Mouse (Mus musculus): ENCODE measurements at regions not wholly inside any gene's neighbourhood (a gene's known extent, or its start where the extent isn't known, plus 50 kb on each side); places are given as distances from the start of the nearest gene placed in this dataset.

GRCm38 (mm10) chr3:155370716-155371115 is 277.5 kb downstream of the Lrriq3 start:
- Histone ChIP-seq H3K9ac (no peak overlapping the region), H3K4me1 (replicated peaks) (no peaks in the 10 kb centered on the region), H3K36me3 (replicated peaks) (no peaks in the 10 kb centered on the region), H3K4me3 (replicated peaks) (no peak overlapping the region), H3K9me3 (replicated peaks) (no peaks in the 10 kb centered on the region), H3K27me3 (no peaks in the 10 kb centered on the region), H3K4me2 (no peak overlapping the region), H3K27ac (replicated peaks) (no peak overlapping the region)
- no peak for ATAC-seq (ENCODE audit: insufficient read depth)

GRCm38 (mm10) chr3:155373591-155373990 is 280.4 kb downstream of the Lrriq3 start:
- ATAC-seq (ENCODE audit: insufficient read depth), result no peak
- no peak overlapping the region for H3K9ac ChIP-seq
- H3K9me3 ChIP-seq (replicated peaks), result no peaks in the 10 kb centered on the region
- no peak overlapping the region for H3K4me3 ChIP-seq (replicated peaks)
- no peaks in the 10 kb centered on the region for H3K36me3 ChIP-seq (replicated peaks)
- no peaks in the 10 kb centered on the region for H3K4me1 ChIP-seq (replicated peaks)
- H3K27me3 ChIP-seq, result no peaks in the 10 kb centered on the region
- H3K27ac ChIP-seq (replicated peaks), result no peak overlapping the region
- H3K4me2 ChIP-seq, result no peak overlapping the region
- WGBS (ENCODE audit: insufficient replicate concordance), result 65% methylated on average over 1 of the region's 1 CpGs

GRCm38 (mm10) chr3:155381910-155382309 is 288.7 kb downstream of the Lrriq3 start:
- no peak overlapping the region for H3K27ac ChIP-seq (replicated peaks)
- no peak for ATAC-seq (ENCODE audit: insufficient read depth)
- H3K9ac ChIP-seq, result no peak overlapping the region
- H3K4me2 ChIP-seq, result no peak overlapping the region
- no peaks in the 10 kb centered on the region for H3K9me3 ChIP-seq (replicated peaks)
- H3K4me3 ChIP-seq (replicated peaks), result no peak overlapping the region
- WGBS (ENCODE audit: insufficient replicate concordance), result 57% methylated on average over 4 of the region's 4 CpGs
- no peaks in the 10 kb centered on the region for H3K36me3 ChIP-seq (replicated peaks)
- H3K4me1 ChIP-seq (replicated peaks), result no peaks in the 10 kb centered on the region
- no peaks in the 10 kb centered on the region for H3K27me3 ChIP-seq

GRCm38 (mm10) chr3:155382817-155383216 is 289.6 kb downstream of the Lrriq3 start:
- no peaks in the 10 kb centered on the region for H3K4me1 ChIP-seq (replicated peaks)
- no peaks in the 10 kb centered on the region for H3K27me3 ChIP-seq
- no peak overlapping the region for H3K27ac ChIP-seq (replicated peaks)
- H3K36me3 ChIP-seq (replicated peaks), result no peaks in the 10 kb centered on the region
- no peak overlapping the region for H3K4me3 ChIP-seq (replicated peaks)
- no peak overlapping the region for H3K9ac ChIP-seq
- H3K4me2 ChIP-seq, result no peak overlapping the region
- WGBS (ENCODE audit: insufficient replicate concordance), result 56% methylated on average over 2 of the region's 2 CpGs
- no peak for ATAC-seq (ENCODE audit: insufficient read depth)
- no peaks in the 10 kb centered on the region for H3K9me3 ChIP-seq (replicated peaks)

- Histone ChIP-seq H3K27ac (replicated peaks) (no peak overlapping the region), H3K4me3 (replicated peaks) (no peak overlapping the region), H3K36me3 (replicated peaks) (no peaks in the 10 kb centered on the region), H3K4me1 (replicated peaks) (no peaks in the 10 kb centered on the region), H3K4me2 (no peak overlapping the region), H3K9me3 (replicated peaks) (no peaks in the 10 kb centered on the region), H3K27me3 (no peaks in the 10 kb centered on the region), H3K9ac (no peak overlapping the region)
- 67% methylated on average over 5 of the region's 5 CpGs for WGBS (ENCODE audit: insufficient replicate concordance)
- no peak for ATAC-seq (ENCODE audit: insufficient read depth)
Measured at GRCm38 (mm10) chr3:155390666-155391065, 297.4 kb downstream of the Lrriq3 start.

GRCm38 (mm10) chr3:155396134-155396533 is 302.9 kb downstream of the Lrriq3 start:
- H3K4me1 ChIP-seq (replicated peaks), result no peaks in the 10 kb centered on the region
- no peak for ATAC-seq (ENCODE audit: insufficient read depth)
- H3K9me3 ChIP-seq (replicated peaks), result no peaks in the 10 kb centered on the region
- no peak overlapping the region for H3K4me3 ChIP-seq (replicated peaks)
- no peak overlapping the region for H3K4me2 ChIP-seq
- no peak overlapping the region for H3K9ac ChIP-seq
- no peaks in the 10 kb centered on the region for H3K27me3 ChIP-seq
- no peaks in the 10 kb centered on the region for H3K36me3 ChIP-seq (replicated peaks)
- no peak overlapping the region for H3K27ac ChIP-seq (replicated peaks)
- 62% methylated on average over 2 of the region's 2 CpGs for WGBS (ENCODE audit: insufficient replicate concordance)

GRCm38 (mm10) chr3:155401763-155402162 is 308.5 kb downstream of the Lrriq3 start:
- H3K4me3 ChIP-seq (replicated peaks), result no peak overlapping the region
- H3K9ac ChIP-seq, result no peak overlapping the region
- H3K9me3 ChIP-seq (replicated peaks), result no peaks in the 10 kb centered on the region
- H3K27me3 ChIP-seq, result no peaks in the 10 kb centered on the region
- WGBS (ENCODE audit: insufficient replicate concordance), result 69% methylated on average over 1 of the region's 1 CpGs
- H3K36me3 ChIP-seq (replicated peaks), result no peaks in the 10 kb centered on the region
- H3K4me2 ChIP-seq, result no peak overlapping the region
- no peak for ATAC-seq (ENCODE audit: insufficient read depth)
- no peak overlapping the region for H3K27ac ChIP-seq (replicated peaks)
- H3K4me1 ChIP-seq (replicated peaks), result no peaks in the 10 kb centered on the region

GRCm38 (mm10) chr3:155408907-155409306 is 315.7 kb downstream of the Lrriq3 start:
- no peak overlapping the region for H3K27ac ChIP-seq (replicated peaks)
- no peak for ATAC-seq (ENCODE audit: insufficient read depth)
- WGBS (ENCODE audit: insufficient replicate concordance), result 42% methylated on average over 2 of the region's 2 CpGs
- H3K4me1 ChIP-seq (replicated peaks), result no peaks in the 10 kb centered on the region
- no peaks in the 10 kb centered on the region for H3K36me3 ChIP-seq (replicated peaks)
- H3K9ac ChIP-seq, result no peak overlapping the region
- no peaks in the 10 kb centered on the region for H3K9me3 ChIP-seq (replicated peaks)
- no peak overlapping the region for H3K4me3 ChIP-seq (replicated peaks)
- no peak overlapping the region for H3K4me2 ChIP-seq
- H3K27me3 ChIP-seq, result no peaks in the 10 kb centered on the region

GRCm38 (mm10) chr3:155409371-155409770 is 316.1 kb downstream of the Lrriq3 start:
- Histone ChIP-seq H3K4me1 (replicated peaks) (no peaks in the 10 kb centered on the region), H3K9ac (no peak overlapping the region), H3K27ac (replicated peaks) (no peak overlapping the region), H3K9me3 (replicated peaks) (no peaks in the 10 kb centered on the region), H3K27me3 (no peaks in the 10 kb centered on the region), H3K36me3 (replicated peaks) (no peaks in the 10 kb centered on the region), H3K4me2 (no peak overlapping the region), H3K4me3 (replicated peaks) (no peak overlapping the region)
- ATAC-seq (ENCODE audit: insufficient read depth), result no peak
- 37% methylated on average over 2 of the region's 2 CpGs for WGBS (ENCODE audit: insufficient replicate concordance)

- ATAC-seq (ENCODE audit: insufficient read depth), result no peak
- H3K27ac ChIP-seq (replicated peaks), result no peak overlapping the region
- no peak overlapping the region for H3K4me3 ChIP-seq (replicated peaks)
- no peaks in the 10 kb centered on the region for H3K27me3 ChIP-seq
- no peaks in the 10 kb centered on the region for H3K9me3 ChIP-seq (replicated peaks)
- no peaks in the 10 kb centered on the region for H3K4me1 ChIP-seq (replicated peaks)
- no peak overlapping the region for H3K4me2 ChIP-seq
- WGBS (ENCODE audit: insufficient replicate concordance), result 62% methylated on average over 2 of the region's 2 CpGs
- H3K9ac ChIP-seq, result no peak overlapping the region
- no peaks in the 10 kb centered on the region for H3K36me3 ChIP-seq (replicated peaks)
Measured at GRCm38 (mm10) chr3:155409867-155410266, 316.6 kb downstream of the Lrriq3 start.

- H3K27me3 ChIP-seq, result no peaks in the 10 kb centered on the region
- ATAC-seq (ENCODE audit: insufficient read depth), result no peak
- 75% methylated on average over 16 of the region's 16 CpGs for WGBS (ENCODE audit: insufficient replicate concordance)
Measured at GRCm38 (mm10) chr3:155459701-155460481, 366.7 kb downstream of the Lrriq3 start.

GRCm38 (mm10) chr3:155462095-155462494 is 368.9 kb downstream of the Lrriq3 start:
- Histone ChIP-seq H3K27me3 (no peaks in the 10 kb centered on the region), H3K27ac (replicated peaks) (no peak overlapping the region), H3K9me3 (replicated peaks) (no peaks in the 10 kb centered on the region), H3K4me2 (no peak overlapping the region), H3K4me3 (replicated peaks) (no peak overlapping the region), H3K9ac (no peak overlapping the region), H3K36me3 (replicated peaks) (no peaks in the 10 kb centered on the region), H3K4me1 (replicated peaks) (no peaks in the 10 kb centered on the region)
- WGBS (ENCODE audit: insufficient replicate concordance), result 54% methylated on average over 4 of the region's 4 CpGs
- ATAC-seq (ENCODE audit: insufficient read depth), result no peak

More at GRCm38 (mm10) chr3:155459701-155460481, 366.7 kb downstream of the Lrriq3 start:
- Histone ChIP-seq H3K4me2 (no peak overlapping the region), H3K27ac (replicated peaks) (no peak overlapping the region), H3K9ac (no peak overlapping the region), H3K4me3 (replicated peaks) (no peak overlapping the region), H3K9me3 (replicated peaks) (no peaks in the 10 kb centered on the region), H3K36me3 (replicated peaks) (no peaks in the 10 kb centered on the region), H3K4me1 (replicated peaks) (no peaks in the 10 kb centered on the region)
